Mouse (Mus musculus) lung, postnatal 25 days (tissue): ENCODE data around the gene Tmem161a.

Experiments used
- DNase-seq: peaks from one replicate; pipeline ENCODE4 v3.0.0; 2022; ENCODE audit warnings: low spot score

The Tmem161a gene

DNA sequence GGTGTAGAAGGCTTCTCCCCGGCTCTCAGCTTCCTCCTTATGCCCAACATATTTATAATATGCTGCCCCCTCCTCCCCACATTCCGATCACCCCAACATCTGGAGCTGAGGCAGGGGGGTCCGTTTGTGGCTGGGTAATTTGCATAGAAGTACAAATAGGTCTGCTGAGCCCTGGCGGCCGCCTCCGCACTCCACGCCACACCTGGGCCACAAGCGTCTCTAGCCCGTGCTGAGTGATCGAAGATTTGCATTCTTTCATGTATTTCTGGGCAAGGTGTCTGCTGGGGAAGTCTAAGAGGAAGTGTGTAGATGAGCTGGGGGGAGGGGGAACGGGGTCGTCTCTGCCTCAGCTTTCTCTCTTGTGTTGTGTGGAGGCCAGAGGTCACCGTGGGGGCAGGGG lies 12.1 kb upstream of the Tmem161a start:
- DNase-seq, result peak; percentile 23

DNA sequence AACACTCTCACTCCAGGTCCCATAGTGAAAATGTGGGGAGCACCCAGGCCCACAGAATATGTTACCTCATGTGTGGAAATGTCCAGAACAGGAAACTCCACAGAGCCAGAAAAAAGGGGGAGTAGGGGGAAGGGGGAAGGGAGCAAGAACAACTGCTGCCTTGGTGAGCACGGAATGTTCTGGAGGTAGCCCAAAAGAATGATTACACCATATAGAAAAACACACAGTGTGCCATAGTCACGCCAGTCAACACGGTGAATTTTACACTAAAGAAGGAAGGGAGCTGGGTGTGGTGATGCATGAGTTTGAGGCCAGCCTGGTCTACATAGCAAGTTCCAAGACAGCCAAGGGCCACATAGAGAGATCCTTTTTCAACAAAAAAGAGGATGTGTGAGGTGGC lies 8.8 kb upstream of the Tmem161a start:
- no peak for DNase-seq

DNA sequence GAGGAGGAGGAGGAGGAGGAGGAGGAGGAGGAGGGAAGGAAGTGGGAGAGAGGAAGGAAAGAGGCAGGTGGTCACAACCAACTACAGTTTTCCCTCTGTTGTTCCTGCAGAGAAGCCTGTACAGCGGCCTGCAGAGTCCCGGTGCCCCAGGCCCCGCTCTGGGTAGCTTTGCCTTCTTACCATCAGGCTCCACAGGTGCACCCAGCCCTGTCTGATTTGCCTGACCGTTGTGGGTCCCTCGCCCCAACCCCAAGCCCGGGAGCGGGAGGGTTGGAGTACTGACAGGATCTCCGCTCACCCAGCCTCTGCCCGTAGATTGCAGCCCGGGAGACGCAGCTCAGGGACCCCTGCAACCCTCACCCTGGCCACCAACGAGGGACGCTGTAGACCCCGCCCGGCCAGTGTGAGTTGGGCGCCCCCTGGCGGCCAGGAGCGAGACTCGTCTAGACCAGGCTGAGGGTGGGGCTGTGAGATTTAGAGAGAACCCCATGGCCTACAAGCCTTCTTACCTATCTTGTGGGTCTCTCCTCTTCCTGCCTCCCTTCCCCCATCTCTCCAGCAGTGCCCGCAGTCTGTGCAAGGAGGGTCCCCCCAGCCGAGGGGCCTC lies 5.5 kb upstream of the Tmem161a start:
- peak; percentile 56 for DNase-seq

DNA sequence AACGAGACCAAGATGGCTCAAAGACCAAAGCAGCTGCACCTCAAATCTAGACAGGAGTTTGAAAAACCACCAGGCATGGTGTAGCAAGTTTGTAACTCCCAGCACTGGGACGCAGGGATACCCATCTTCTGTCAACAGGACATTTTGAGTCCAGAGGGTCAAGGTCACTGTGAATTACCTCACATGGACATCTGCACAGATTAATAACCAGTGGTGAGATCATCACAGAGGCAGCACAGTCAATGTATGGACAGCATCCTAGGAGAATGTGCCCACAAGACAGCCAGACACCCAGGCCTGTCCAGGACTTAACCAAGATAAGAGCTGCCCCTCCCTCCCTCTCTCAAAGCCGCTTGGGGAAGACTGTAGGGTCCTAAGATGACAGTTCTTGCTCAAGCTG lies 2.0 kb upstream of the Tmem161a start:
- DNase-seq, result no peak

DNA sequence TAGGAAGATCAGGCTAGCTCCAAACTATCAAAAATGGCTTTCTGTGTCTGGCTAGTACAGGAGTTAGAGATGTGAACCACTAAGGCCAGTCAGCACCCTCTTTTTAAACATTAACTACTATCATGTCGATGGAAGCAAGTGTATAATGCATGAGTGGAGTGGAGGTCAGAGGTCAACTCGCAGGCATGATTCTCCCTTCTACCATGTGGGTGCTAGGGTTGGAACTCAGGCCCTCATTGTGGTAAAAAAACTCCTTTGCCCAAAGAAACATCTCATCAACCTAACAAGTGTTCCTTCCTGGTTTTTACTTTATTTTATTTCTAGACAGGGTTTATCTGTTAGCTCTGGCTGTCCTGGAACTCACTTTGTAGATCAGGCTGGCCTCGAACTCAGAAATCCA lies 1.4 kb upstream of the Tmem161a start:
- no peak for DNase-seq

DNA sequence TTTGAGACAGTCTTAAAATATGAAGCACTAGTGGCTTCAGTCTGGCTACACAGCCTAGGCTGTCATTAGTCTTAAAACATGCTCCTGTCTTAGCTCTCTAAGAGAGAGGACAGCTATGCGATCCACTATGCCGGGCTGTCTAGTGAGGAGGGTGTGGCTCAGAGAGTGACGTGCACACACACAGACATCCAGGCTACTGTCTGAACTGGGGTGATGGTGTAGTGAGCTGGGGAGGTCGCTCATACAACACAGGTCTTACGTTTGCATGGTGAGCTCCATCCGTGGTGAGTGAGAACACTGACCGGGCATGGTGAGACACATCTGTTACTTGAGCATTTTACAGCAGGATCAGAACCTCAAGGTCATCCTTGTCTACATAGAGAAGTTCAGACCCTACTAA lies 916 bp upstream of the Tmem161a start:
- DNase-seq, result no peak

DNA sequence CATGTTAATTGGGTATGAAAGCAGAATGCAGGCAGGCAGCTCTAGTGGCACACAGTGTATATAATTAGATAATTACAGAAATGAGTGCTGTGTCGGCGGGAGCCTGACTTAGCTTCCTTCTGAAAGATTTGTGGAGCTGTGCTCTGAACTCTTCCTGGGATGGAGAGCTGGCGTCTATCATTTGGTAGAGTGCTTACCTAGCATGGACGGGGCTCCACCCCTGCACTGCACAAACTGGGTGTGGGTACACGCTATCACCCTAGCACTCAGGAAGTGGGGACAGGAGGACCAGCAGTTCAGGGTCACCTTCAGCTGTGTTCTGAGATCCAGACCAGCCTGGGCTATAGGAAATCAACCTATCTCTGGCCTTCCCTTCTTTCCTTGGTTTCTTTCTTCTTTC lies 1.2 kb downstream of the Tmem161a start:
- no peak for DNase-seq

DNA sequence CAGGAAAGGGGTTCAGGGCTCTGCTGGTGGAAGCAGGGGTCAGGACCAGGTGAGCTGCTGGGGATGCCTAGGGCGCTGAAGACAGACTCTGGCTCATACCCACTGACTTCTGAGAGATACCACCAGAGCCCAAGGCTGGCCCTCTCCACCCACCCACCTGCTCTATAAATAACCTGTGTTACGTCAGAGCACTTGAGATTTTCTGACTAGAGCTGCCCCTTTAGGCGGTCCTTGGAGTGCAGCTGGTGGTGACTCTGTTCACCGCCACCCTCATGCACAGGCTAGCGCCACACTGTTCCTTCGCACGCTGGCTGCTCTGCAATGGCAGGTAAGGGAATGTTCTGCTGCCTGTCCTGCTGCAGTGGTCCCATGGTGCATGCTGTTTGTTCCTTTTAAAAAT lies 1.9 kb downstream of the Tmem161a start:
- no peak for DNase-seq

DNA sequence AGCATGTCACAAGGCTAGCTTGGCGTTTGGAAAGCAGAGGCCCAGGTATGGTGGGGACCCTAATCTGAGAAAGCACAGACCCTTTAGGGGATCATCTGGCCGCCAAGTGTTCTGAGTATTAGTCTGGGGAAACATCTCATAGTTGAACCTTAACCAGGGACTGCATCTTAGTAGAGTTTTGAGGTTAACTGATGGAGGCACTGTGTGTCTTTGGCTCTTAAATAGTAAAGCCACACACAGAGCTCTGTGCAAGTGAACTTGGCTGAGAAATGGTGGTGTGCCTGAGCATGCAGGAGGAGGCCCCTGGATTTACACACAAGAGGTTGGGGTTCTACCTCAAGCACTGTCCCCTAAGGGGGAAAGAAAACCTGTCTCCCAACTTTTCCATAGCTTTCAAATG lies 6.1 kb downstream of the Tmem161a start:
- DNase-seq, result no peak

DNA sequence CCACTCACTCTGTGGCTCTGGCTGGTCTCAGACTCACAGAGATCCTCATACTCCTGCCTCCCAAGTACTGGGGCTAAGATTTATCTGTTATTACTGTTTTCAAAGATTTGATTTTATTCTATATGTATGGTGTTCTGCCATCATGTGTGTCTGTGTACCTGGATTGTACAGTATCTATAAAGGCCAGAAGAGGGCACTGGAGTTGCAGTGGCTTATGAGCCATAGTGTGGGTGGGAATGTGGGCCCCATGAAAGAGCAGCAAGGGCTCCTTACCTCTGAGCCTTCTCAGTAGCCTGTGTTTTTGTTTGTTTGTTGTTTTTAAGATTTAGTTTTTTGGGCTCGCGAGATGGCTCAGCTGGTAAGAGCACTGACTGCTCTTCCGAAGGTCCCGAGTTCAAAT lies 6.9 kb downstream of the Tmem161a start:
- no peak for DNase-seq

DNA sequence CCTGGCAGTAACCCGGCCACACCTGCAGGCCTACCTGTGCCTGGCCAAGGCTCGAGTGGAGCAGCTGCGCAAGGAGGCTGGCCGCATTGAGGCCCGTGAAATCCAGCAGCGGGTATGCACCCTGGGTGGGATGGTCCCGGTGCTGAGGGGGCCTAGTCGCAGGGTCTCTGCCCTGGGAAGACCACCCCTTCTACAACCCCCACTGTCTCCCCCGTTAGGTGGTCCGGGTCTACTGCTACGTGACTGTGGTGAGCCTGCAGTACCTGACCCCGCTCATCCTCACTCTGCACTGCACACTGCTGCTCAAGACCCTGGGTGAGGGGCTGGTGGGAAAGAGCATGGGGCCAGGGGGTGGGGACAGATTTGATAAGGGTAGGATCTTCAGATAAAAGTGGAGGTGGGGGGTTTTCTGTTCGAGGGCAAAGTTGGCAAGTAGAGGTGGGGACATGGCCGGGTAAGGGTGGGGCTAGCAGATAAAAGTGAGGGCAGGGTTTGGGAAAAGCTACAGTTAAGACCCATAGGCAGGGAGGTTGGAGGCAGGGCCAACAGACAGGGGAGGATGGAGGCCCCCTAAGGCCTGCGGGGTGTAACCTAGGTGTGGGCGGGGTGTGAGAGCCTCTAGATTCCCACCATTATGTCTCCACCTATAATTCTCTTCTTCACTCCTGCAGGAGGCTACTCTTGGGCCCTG lies 9.2 kb downstream of the Tmem161a start:
- DNase-seq, result no peak

DNA sequence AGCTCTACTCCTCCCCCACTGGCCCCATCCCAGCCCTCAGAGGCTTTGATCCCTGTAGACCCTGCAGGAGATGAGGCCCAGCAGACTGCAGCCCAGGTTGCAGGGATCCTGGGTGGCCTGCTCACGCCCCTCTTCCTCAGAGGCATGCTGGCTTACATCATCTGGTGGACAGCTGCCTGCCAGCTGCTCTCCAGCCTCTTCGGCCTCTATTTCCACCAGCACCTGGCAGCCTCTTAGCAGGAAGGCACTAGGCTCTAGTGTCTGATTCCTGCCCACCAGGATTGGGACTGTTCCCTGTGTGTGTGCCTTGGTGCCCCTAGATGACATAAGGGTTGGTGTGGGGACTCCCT lies 9.7 kb downstream of the Tmem161a start:
- no peak for DNase-seq

DNA sequence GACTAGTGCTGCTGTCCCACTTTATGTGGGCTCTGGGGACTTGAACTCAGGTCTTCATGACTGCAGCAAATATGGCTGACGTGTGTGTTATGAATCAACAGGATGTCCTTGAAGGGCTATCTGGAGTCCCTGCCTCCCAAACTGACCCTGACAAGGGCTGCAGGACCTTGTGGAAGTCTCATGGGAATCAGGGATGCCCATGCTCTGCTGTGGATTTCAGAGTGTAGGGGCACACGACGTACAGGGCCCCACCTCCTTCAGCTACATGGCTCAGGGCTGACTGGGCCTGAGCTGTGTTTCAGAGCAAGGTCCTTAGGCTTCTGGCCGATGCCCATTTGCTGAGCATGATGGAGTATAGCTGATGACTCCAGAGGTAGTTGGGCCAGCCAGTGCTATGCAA lies 11.0 kb downstream of the Tmem161a start:
- DNase-seq, result no peak

DNA sequence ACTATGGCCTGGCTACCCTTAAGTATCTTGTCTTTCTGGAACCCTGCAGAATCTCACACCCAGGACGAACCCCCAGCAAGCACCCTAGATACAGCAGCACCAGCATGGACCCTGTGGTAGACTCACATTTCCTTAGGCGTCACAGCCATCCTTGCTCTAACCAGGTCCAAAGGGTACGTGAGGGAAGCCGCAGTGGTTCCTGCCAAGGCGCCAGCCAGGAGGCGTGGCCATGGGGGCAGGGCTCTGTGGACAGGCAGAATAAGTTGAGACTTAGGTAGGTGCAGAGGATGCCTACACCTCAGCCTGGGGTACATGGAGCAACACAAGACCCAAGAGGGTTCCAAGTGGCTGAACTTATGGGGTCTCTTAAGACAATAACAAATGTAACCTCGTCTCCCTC lies 16.6 kb downstream of the Tmem161a start:
- DNase-seq, result no peak

DNA sequence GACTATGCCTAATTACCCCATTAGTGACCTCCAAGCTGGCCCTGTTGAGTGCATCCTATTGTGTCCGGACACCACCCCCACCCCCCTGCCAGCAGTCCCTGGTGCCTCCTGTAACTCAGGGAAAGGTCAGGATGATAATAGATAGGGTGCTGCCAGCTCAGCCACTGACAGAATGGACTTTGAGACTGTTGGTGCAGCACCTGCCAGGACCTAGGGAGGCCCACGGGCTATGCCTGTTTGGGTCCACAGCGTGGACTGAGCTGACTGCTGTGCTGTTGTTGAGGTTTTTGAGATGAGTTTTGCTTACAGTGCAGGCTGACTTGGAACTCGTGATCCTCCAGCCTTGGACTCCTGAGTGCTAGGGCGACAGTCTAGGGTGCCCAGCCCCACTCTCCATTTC lies 21.1 kb downstream of the Tmem161a start:
- DNase-seq, result no peak

DNA sequence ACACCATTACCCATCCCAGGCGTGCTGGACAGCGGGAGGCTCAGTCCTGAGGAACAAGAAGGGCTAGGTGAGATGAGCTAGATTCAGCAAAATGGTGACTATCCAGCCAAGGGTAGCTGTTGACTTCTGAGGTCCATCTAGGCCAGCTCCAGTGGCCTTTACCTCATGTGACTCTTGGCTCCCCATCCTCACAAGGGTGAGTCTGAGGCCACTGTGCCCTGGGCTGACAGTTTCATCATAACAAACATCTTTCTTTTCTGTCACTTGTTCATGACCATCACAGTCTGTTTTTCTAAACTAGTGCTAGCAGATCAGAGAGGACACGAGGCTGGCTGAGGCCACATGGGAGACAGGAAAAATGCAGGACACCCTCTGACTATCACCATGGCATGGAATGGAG lies 22.0 kb downstream of the Tmem161a start:
- DNase-seq, result no peak

DNA sequence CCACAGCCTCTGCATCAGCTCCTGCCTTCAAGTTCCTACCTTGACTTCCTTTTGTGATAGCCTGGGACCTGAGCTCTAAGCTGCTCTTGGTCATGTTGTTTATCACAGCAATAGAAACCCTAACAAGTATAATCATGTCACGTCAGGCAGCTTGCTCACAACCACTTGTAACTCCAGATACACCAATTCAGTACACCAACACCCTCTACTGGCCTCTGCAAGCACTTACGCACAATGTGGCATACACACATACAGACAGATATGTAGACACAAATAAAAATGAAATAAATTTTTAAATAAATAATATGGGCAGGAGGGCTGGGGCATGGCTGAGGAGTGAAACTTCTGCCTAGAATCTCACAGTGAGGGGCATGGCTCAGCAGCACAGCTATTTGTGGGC lies 23.6 kb downstream of the Tmem161a start:
- no peak for DNase-seq

DNA sequence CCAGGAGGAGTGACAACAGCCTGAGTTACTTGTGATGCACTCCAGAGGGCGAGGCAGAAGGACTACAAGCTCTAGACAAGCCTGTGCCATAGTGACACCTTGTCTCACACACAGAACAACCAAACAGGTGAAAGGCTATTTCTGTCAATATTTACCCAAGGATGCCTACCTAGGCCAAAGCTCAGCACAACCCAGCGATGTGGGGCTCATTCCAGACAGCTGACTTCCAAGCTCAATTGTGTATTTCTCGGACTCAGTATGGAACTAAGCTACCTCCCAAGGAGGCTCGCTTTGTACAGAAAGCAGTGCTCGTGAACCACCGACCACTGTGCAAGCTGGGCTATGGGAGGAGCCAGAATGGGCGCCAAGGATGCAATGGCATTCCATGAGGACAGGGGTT lies 25.4 kb downstream of the Tmem161a start:
- DNase-seq, result no peak

DNA sequence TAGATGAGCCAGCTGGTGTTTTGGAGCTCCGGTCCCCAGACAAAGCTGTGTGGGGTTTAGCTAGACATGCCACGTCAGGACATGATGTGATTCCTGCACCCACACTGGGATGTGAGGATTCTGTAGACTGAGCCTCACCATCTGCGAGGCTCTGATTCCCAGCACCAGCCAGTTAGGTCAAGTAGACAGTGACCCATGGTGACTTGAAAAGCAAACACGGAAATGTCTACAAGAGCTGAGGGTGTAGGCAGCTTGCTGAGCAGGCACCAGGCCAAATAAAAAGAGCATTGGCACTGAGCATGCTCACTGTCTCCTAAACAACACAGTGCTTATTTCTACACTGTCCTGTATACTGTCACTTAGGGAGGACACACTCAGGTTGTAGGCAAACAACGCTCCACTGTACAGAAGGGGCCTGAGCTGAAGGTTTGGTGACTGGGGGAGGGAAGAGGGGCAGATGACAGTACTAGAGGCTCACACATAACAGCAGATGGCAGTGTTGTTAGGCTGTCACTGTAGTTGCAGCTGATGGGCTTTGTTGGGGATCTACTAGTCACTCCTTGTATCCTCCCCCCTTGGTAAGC lies 28.0 kb downstream of the Tmem161a start:
- DNase-seq, result peak; percentile 70

DNA sequence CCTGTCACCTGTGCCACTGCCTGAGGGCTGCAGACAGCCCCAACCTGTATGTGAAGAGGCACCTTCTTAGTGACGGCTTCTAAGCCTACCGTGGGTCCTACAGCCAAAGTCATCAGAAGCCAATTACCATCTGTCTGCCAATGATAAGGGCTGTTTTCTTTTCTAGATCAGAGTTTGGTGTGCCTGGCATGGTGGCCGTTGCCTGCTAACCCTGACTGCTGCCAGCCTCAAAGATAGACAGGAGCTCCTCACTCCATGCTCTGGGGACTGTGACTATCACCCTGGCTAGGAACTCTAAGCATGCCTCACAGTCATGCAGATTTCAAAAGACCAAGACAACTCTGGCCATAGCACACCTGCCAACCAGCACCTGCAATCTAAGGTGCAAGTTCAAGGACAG lies 29.3 kb downstream of the Tmem161a start:
- no peak for DNase-seq

DNA sequence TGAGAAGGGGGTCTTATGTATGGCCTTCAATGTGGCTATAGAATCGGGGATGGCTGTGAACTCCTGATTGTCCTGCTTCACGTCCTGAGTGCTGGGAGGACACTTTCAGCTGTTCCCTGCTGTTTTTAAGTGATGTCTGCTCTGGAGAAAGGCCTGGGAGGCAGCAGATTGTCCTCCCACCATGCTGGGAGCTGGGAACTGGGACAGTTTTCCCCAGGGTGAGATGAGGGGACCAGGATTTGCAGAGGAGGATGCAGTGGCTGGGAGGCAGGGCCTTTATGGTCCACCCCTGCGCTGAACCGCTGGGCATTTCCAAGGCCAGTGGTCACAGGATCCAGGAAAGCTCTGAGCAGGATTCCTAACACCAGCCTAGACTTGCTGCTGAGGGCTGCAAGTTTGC lies 30.9 kb downstream of the Tmem161a start:
- DNase-seq, result no peak

DNA sequence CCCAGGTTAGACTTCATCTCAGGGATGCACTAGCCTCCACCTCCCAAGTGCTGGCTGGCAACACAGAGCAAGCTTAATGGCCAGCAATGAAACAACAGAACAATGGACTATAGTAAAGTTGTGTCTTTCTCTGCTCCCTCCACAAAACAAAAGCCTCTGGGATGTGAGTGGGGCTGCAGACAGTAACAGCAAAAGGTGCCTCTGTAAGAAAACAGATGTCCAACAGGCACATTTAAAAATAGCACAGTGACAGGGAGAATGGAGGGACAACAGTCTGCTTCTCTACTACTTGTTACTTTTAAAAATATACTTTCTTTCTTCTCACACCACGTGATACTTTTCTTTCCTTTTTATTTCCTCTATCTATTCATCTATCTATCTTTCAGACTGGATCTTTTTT lies 32.6 kb downstream of the Tmem161a start:
- no peak for DNase-seq

DNA sequence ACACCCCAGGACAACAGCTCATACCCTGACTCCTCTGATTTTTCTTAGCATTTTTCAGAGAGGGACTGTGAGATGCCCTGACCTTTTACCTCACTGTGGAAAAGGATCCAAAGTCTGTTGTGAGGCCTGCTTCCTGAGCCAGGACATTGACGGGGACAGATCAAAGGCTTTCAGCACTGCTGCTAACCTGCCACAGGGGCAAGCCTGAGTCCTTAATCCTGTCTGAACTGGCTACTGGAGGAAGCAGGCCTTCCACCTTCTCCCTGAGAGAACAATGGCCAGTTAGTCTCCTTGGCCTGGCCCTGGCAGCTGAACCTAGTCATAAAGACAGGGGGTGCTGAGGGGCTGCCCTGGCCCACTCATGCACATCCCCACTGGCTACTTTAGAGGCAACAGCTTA lies 36.0 kb downstream of the Tmem161a start:
- DNase-seq, result no peak

DNA sequence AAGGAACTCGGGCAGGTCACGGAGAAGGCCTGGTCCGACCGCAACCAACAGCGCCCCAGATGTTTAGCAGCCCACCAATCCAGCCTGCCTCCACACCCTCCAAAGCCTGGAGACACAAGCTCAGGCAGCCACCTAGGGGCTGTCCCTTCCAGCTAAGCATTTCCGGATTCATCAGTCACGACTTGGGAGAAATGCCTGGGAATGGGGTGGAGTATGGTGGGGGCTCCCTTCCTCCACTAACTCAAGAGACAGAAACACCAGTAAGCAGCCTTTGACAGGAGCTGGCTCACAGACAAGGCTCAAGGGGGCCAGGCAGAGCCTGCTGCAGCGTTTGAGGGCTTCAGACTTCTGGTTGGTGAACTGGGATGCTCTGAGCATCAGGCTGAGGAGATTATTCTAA lies 38.4 kb downstream of the Tmem161a start:
- DNase-seq, result no peak
